Mouse (Mus musculus) embryo, embryonic 10 days (tissue): ENCODE data around the gene Lrch3.
"Not testable (repeated sequence)": the region's sequence is repeated elsewhere in the genome, so short reads cannot be mapped to it uniquely, and the experiment has no call there.

Source experiments
- DNase-seq: peaks from one replicate; pipeline ENCODE4 v3.0.0-alpha.2; 2015; ENCODE audit warnings: low spot score

Gene Lrch3

GRCm38 (mm10) chr16:32913937-32914881 is at the start of gene Lrch3:
Lrch3 (plus strand) TSS chr16:32914100.
- peak; percentile 95 for DNase-seq

- DNase-seq, result no peak
Observed at GRCm38 (mm10) chr16:32865401-32865800, 48.5 kb upstream of the Lrch3 start.

GRCm38 (mm10) chr16:32866713-32867112 is 47.2 kb upstream of the Lrch3 start:
- no peak for DNase-seq

GRCm38 (mm10) chr16:32867919-32868552 is 45.9 kb upstream of the Lrch3 start:
- DNase-seq, result peak; percentile 94

GRCm38 (mm10) chr16:32870231-32870630 is 43.7 kb upstream of the Lrch3 start:
- DNase-seq, result no peak

GRCm38 (mm10) chr16:32873366-32873765 is 40.5 kb upstream of the Lrch3 start:
- no peak for DNase-seq

GRCm38 (mm10) chr16:32875281-32875680 is 38.6 kb upstream of the Lrch3 start:
- not testable (repeated sequence) for DNase-seq

GRCm38 (mm10) chr16:32875847-32876246 is 38.1 kb upstream of the Lrch3 start:
- no peak for DNase-seq

GRCm38 (mm10) chr16:32876831-32877230 is 37.1 kb upstream of the Lrch3 start:
- DNase-seq, result no peak

GRCm38 (mm10) chr16:32877343-32878156 is 36.4 kb upstream of the Lrch3 start, which contains the start of the genes Fyttd1 and Rubcn:
Fyttd1 (plus strand) TSS chr16:32877500.
Rubcn (minus strand) TSS chr16:32877766.
- DNase-seq, result peak; percentile 96

GRCm38 (mm10) chr16:32878157-32878598 is 35.7 kb upstream of the Lrch3 start:
- DNase-seq, result no peak

- DNase-seq, result no peak
Observed at GRCm38 (mm10) chr16:32878972-32879926, 34.7 kb upstream of the Lrch3 start.

- no peak for DNase-seq
Observed at GRCm38 (mm10) chr16:32881538-32881937, 32.4 kb upstream of the Lrch3 start.

- no peak for DNase-seq
Observed at GRCm38 (mm10) chr16:32887996-32888395, 25.9 kb upstream of the Lrch3 start.

GRCm38 (mm10) chr16:32889881-32890280 is 24.0 kb upstream of the Lrch3 start:
- DNase-seq, result no peak

GRCm38 (mm10) chr16:32896126-32896525 is 17.8 kb upstream of the Lrch3 start:
- DNase-seq, result no peak

GRCm38 (mm10) chr16:32901360-32902050 is 12.4 kb upstream of the Lrch3 start:
- DNase-seq, result no peak

GRCm38 (mm10) chr16:32902051-32902428 is 11.9 kb upstream of the Lrch3 start:
- DNase-seq, result no peak

- no peak for DNase-seq
Observed at GRCm38 (mm10) chr16:32906186-32906585, 7.7 kb upstream of the Lrch3 start.

GRCm38 (mm10) chr16:32906727-32907126 is 7.2 kb upstream of the Lrch3 start:
- no peak for DNase-seq
